Comparison of ENCODE assay signal across 8 mouse cellular contexts in the genomic region with DNA sequence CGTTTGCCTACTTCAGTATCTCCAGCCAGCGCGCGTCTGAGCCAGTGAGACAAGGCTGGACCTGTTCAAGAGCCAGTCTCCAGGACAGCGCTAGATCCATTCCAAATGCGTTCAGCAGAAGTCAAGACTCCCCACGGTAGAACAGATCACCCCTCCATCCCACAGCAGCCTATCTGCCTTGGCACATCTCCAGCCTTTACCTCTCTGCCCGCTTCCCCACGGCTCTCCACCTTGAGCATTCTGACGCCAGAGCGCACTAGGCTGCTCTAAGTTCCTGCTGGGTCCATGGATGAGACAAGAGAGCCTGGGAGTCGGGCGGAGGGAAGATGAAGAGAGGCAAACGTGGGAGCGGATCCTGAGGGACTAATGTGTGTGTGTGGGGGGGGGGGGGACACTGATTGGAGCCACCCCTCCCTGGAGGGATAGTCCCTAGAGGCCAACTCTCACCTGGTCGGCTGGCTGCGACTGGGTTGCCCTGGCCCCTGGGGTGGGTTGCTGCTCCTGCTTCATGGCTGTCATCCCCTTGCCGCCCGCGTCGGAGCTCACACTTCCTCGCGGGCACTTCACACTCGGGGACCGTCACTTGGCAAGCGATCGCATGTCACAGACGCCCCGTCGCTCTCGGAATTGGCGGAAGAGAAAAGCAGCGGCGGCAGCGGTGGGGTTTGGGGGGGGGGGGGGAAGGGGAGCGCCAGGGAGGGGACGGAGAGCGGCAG. TPM values are rescaled to one million over a fixed set of nuclear protein-coding genes. Genes with fewer than 3 reads are reported as not detected.
DNase-seq lines count a peak whose midpoint lies in the region; ATAC-seq lines count a peak whose summit lies in the region.

Dpp10 (minus strand) TSS at position 635 of the 716 bp plus-strand sequence.

- no peak for DNase-seq in lung, adult 18-20 months
- DNase-seq in embryo, embryonic 10.5 days (ENCODE audit: low spot score): peak; percentile 23
- DNase-seq in intestine, embryonic 14.5 days (ENCODE audit: low spot score): peak; percentile 57
- peak; percentile 18 for DNase-seq in mesoderm, embryonic 11.5 days (ENCODE audit: low read depth, low spot score)
- no peak for DNase-seq in thymus, postnatal 10 days (ENCODE audit: low spot score in 2 of 2)
- DNase-seq in adrenal gland, postnatal 36 days: no peak

- H3K9ac ChIP-seq in lung, embryonic 15.5 days: no peak within 1 kb of the TSS
- H3K9ac ChIP-seq in intestine, embryonic 14.5 days (ENCODE audit: low read length): no peak within 1 kb of the TSS
- peak within 1 kb of the TSS; percentile 21; the same call in 1 of the 2 replicates for H3K9ac ChIP-seq in stomach, embryonic 16.5 days (ENCODE audit: low read length)

- no peaks in the 10 kb centered on the region for H3K4me1 ChIP-seq in lung, embryonic 15.5 days
- H3K4me1 ChIP-seq in intestine, embryonic 14.5 days (replicated peaks; ENCODE audit: control insufficient read depth, insufficient read depth, low read length): no peaks in the 10 kb centered on the region
- no peaks in the 10 kb centered on the region for H3K4me1 ChIP-seq in stomach, embryonic 16.5 days (ENCODE audit: control insufficient read depth, insufficient read depth, low read length)

- no peak within 1 kb of the TSS for H3K27ac ChIP-seq in lung, embryonic 15.5 days
- no peak within 1 kb of the TSS for H3K27ac ChIP-seq in intestine, embryonic 14.5 days (ENCODE audit: low read depth)
- no peak within 1 kb of the TSS for H3K27ac ChIP-seq in stomach, embryonic 16.5 days (ENCODE audit: low read length)

- H3K9me3 ChIP-seq in lung, embryonic 15.5 days: no peaks in the 10 kb centered on the region
- no peaks in the 10 kb centered on the region for H3K9me3 ChIP-seq in intestine, embryonic 14.5 days (ENCODE audit: control insufficient read depth, low read length)
- H3K9me3 ChIP-seq in stomach, embryonic 16.5 days (replicated peaks; ENCODE audit: control insufficient read depth, low read length): no peaks in the 10 kb centered on the region

- peak within 1 kb of the TSS; percentile 34 for H3K4me3 ChIP-seq in lung, embryonic 15.5 days
- peak within 1 kb of the TSS; percentile 44 for H3K4me3 ChIP-seq in intestine, embryonic 14.5 days (ENCODE audit: low read depth, low read length)
- H3K4me3 ChIP-seq in stomach, embryonic 16.5 days (replicated peaks; ENCODE audit: low read length): peak within 1 kb of the TSS; percentile 49

- 2% methylated on average over 27 of the region's 38 CpGs for WGBS in lung, embryonic 15.5 days
- WGBS in intestine, embryonic 14.5 days: under 1% methylated on average over 19 of the region's 38 CpGs
- under 1% methylated on average over 27 of the region's 38 CpGs for WGBS in stomach, embryonic 16.5 days

- peaks cover 44% of the 10 kb centered on the region for H3K27me3 ChIP-seq in lung, embryonic 15.5 days
- peaks cover 55% of the 10 kb centered on the region for H3K27me3 ChIP-seq in intestine, embryonic 14.5 days (replicated peaks; ENCODE audit: control insufficient read depth, insufficient read depth, low read length)
- peaks cover 31% of the 10 kb centered on the region for H3K27me3 ChIP-seq in stomach, embryonic 16.5 days (ENCODE audit: control insufficient read depth, insufficient read depth, low read length)

- peak within 1 kb of the TSS; percentile 63 for H3K4me2 ChIP-seq in lung, embryonic 15.5 days
- peak within 1 kb of the TSS; percentile 77 for H3K4me2 ChIP-seq in intestine, embryonic 14.5 days (ENCODE audit: low read length)
- peak within 1 kb of the TSS; percentile 76 for H3K4me2 ChIP-seq in stomach, embryonic 16.5 days (ENCODE audit: low read depth, low read length)

- no peak for ATAC-seq in lung, embryonic 15.5 days (ENCODE audit: borderline replicate concordance, extremely low read depth, low FRiP score, low TSS enrichment)
- 0 out of 2 replicates have a peak, but pooled peaks have one; percentile 15 for ATAC-seq in intestine, embryonic 14.5 days (replicated peaks; ENCODE audit: low FRiP score, low TSS enrichment, low read depth)
- no peak for ATAC-seq in stomach, embryonic 16.5 days (ENCODE audit: insufficient read depth, low FRiP score)

- no peaks in the 10 kb centered on the region for H3K36me3 ChIP-seq in lung, embryonic 15.5 days
- H3K36me3 ChIP-seq in intestine, embryonic 14.5 days (ENCODE audit: control insufficient read depth, insufficient read depth, low read length): no peaks in the 10 kb centered on the region
- no peaks in the 10 kb centered on the region for H3K36me3 ChIP-seq in stomach, embryonic 16.5 days (ENCODE audit: control insufficient read depth, insufficient read depth, low read length)

RNA-seq across cellular contexts. Expression of gene Dpp10, which starts in this region (rescaled TPM):
- polyA plus RNA-seq in lung, embryonic 15.5 days (2015; fragmentation: Nextera tagmentation; extraction: Ambion mirVana): 0.07 TPM in 1 of 2 replicates, not detected in the other
- 0.84 and 1.4 TPM in 2 replicates for polyA plus RNA-seq in intestine, embryonic 14.5 days (2014; fragmentation: Nextera tagmentation; extraction: Ambion mirVana)
- polyA plus RNA-seq in stomach, embryonic 16.5 days (2015; fragmentation: Nextera tagmentation; extraction: Ambion mirVana): 0.84 and 1.1 TPM in 2 replicates
- total RNA-seq in adrenal gland, postnatal 36 days (2021): under 1 TPM; 0.10 to 0.49 TPM

Comparison
In these comparisons a context has a peak if more than half of its experiments do, and no peak if none do; other contexts are left out.
1. DNase-seq: peak in embryo, embryonic 10.5 days (single experiment), intestine, embryonic 14.5 days (single experiment) and mesoderm, embryonic 11.5 days (single experiment); none in lung, adult 18-20 months (0 of 2), thymus, postnatal 10 days (0 of 2) and adrenal gland, postnatal 36 days (0 of 2).
2. Peak in every context shown above with its lines, with median percentiles within 50 percentile points of each other: H3K4me2 ChIP-seq and H3K4me3 ChIP-seq.